Mouse (Mus musculus): ENCODE results near the gene Anapc13.

Gene Anapc13

DNA sequence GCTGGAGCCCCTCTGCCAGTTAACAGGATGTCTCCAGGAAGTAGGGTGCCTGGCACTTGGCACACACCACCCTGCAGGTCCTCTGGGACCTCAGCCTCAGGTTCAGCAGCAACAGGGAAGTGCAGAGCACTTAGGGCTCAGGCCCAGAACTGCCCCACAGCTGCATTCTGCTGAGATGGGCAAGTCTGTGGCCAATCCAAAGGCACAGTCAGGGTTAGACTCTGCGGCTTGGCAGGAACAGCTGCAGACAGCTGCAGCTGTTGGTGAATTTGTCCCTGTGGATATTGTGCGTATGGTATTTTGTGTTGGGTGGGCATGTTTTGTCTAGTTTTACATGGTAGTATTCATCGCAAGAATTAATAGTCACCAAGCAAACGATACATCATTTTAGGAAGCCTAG is 6.1 kb downstream of the Anapc13 start:
- peak; percentile 39 for DNase-seq

GRCm38 (mm10) chr9:102632923-102633537 is 6.9 kb downstream of the Anapc13 start:
- DNase-seq, result peak; percentile 76

DNA sequence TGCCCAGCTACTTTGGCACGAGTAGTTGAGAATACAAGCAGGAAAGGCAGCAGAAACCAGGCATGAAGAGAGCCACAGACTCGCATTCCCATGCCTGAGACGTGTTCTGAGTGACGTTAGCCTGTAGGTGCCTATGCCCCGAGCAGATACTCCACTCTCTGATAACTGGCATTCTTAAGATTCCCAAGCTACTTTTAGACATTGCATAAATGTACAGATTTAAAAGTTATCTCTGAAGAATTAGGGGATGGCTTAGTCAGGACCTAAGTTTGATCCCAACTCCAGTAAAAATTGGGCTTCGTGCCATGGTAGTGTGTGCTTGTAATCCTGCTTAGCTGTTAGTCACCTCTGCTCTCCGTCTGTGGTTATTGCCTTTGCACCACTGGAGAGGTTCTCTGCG is 8.4 kb downstream of the Anapc13 start:
- no peak for DNase-seq

DNA sequence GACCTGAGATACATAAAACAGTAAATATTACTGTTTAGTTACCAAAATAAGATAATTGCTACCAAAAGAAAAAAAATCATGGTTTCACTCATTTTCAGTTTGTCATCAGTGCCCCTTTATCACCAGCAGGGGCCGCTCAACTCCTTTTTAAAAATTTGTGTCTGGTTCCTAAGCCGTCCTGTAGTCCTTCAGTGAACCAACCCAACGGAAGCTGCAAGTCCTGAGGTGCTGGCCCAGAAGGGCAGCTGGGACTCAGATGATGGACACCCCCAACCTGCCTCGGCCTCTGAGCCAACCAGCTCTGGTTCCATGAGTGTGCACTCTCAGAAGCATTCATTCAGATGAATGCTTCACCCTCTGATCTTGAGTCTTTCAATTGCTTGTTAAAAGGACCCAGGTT is 10.5 kb downstream of the Anapc13 start:
- DNase-seq, result peak; percentile 79

DNA sequence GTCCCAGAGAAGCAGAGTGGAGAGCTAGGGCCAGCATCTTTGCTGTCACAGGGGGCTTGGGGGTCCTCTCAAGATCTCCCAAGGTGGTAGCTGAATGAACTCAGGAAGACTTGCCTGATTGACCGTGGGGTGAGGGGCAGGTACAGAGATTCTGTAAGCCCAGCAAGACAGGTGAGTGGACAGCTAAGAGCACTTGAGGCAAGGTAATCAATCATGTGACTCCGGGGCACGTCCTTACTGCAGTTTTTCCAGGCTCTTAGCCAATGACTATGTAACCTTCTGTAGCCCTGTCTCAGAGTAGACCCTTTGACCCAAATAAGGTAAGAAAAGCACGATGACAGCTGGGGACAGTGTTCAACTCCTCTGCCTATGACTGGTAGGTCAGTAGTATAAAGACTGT is 11.0 kb downstream of the Anapc13 start:
- no peak for DNase-seq

GRCm38 (mm10) chr9:102638963-102639362 is 12.9 kb downstream of the Anapc13 start:
- peak; percentile 53 for DNase-seq

DNA sequence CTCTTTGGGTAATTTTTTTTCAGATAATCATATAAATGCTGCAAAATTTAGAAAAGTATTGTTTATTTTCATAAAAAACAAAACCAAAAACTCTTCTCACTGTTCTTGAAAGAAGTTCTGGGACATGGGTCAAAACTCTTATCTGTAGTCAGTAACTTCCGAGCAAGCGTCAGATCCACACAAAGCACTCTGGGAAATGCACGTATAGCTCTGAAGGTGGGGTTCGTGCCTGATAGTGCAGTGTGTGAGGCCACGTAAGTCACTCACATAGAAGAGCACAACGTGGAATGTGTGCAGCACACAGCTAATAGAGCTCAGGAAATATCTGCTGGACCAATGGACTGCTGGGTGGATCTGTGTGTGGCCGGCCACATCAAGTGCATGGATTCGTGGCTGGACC is 13.4 kb downstream of the Anapc13 start:
- no peak for DNase-seq

DNA sequence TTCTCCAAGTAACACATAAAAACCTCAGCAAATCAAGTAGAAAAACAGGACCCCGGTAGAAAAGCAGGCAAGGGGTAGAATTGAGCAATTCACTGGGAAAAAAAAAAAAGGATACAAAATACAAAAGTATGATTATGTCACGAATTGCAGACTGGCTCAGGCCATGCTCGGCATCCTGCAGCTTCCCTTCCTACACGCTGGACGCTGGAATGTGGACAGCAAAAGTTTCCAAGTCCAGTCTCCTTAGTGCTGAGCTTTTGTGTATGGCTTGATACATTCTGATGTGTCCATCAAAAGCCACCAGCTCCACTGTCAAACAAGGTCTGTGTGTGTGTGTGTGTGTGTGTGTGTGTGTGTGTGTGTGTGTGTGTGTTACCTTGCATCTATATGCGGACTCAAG is 15.4 kb downstream of the Anapc13 start:
- peak; percentile 48 for DNase-seq

DNA sequence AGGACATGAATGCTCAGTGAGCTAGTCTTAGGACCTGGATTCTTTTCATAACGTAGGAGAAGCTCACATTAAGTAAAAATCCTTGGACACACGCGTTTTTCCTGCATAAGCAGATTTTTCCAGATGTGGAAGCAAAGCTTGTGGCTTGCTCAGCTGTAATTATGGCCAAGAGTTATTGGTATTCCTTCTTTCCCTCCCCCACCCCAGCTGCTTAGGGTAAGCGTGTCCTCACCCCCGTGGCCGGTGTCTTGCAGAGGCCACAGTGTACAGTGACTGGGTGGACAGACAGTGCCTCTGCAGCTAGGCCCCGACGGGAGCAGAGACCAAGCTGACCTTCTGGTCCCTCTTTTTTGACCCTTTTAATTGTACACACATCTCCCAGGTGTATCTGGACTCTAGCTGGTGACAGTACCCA is 17.0 kb downstream of the Anapc13 start:
- DNase-seq, result peak; percentile 57

DNA sequence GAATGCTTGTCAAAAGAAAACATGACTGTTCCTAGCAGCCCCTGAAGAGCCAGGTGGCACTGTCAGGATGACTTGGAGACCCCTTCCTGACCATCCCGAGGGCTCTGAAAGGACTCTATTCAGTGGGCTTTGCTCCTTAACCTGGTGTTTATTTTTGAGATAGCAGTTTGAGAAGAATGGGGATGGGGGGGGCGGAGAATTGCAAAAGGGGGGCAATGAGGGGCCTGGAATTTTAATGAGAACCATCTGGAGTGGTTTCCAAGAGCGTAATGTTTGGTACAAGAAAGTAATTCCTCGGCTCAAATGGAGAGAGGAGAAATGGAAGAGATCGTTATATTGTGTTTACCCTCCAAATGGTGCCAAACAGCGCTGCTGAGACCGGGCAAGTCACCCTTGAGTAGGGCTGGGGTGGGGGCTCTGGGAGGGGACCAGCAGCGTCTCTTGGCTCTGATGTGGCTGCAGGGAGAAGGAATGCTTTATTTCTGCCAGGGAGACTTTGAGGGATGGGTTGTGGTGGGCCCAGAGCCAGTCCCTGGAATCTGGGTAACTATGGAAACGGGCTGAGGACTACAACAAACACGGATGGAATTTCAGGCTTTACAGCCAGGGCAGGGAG is 17.5 kb downstream of the Anapc13 start:
- DNase-seq, result peak; percentile 83

DNA sequence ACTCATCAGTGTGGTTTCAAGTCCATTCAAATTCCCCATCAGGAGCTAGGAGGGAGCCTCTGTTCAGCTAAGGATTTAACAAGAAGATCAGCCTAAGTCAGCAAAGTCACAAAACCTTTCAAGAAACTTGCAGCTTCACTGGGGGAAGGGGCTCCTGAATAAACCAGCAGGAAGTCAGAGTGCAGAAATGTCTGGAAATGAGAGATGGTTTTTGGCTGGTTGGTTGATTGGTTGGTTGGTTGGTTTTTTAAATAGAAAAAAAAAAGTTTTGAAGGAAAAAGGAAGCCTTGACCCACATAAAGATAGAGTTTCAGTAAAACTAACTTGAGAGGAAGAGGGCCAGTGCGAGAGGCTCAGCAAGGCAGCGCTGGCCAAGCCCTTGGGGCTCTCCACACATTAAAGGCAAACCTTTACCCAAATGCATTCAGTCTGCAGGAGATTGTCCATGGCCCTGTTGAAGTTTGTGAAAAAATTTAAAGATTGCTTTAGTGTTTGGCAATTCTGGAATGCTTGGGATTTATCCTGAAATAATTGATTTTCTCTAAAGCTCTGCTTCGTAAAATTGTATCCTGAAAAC is 19.1 kb downstream of the Anapc13 start:
- DNase-seq, result no peak

DNA sequence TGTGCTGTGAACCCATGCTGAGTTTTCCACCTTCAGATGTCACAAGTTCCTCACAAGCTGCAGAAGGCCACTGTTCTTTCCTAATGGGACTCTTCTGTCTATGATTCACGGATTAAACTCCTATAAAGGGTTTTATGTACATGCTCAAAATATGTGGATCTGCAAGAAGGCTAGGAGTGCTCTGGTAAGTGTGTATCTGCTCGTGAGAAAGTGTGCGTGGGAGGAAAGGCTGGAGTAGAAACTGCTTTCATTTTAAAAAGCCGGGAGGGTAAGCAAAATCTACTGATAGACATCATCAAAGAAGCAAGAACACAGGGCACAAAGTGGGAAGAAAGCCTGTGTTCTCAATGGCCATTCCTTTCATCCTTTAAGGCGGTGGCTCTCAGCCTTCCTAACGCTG is 20.9 kb downstream of the Anapc13 start:
- no peak for DNase-seq

DNA sequence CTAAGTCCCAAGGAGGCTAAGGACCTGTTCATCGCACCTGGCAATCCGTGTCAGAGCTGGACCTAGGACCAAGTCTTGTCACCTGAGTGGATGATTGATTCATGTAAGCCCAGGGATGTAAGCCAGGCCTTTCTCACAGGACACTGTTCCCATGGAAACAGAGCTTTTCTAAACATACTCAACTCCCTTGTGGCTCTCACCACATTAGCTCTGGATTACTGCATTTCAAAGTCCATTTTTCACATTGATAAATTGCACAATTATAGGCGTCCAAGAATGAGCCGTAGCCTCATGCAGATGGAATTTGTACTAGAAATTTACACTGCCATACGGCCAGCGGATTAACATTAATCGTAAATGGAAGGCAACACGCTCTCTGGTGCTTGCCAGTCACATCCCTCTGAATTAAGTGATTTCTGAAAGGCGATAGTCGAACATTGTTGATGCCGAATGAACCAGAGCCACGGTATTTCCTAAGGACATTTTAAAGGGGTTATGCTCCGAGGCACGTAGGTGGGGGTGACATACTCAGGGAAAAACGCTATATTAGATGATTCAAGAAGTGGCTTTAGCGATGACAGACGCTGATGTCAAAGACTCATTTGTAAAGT is 23.9 kb downstream of the Anapc13 start:
- no peak for DNase-seq

DNA sequence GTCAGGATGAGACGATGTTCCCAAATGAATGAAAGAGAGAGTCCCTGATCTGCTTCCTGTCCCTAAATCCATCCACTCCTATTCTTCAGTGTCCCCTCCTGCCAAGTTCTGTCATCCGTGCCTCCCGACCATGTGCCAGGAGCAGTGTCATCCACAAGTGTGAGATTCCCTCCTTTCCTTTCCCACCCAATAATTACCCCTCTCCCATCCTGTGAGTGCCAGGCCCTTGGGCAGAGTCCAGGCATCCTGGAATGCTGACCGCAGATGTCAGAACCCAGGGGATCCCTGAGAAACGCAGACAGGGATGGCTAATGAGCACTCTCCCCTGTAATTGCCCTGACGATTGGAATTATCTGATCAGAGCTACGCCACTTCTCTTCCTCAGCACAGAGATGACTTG is 24.5 kb downstream of the Anapc13 start:
- DNase-seq, result no peak

DNA sequence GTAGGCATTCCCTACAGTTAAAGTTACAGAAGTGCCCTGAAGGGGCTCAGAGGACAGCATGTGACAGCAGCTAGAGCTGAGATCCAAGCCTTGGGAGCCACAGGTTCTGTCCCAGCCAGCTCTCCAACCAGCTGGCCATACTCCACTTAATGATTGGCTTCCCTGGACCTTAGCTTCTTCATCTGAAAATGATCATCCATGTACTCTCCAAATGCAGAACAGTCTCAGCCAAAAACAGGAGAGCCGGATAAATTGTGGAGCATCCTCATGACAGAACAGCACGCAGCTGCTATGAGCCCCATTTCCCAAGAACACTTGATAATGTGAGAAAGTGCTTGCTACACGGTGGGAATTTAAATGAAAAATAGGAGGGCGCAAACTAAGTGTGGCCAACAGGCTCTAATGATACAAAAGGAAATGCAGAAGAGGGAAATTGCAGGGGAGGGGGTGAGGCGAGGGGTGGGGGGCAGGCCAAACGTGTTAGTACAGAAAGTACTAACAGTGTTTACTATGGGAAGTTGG is 25.2 kb downstream of the Anapc13 start:
- no peak for DNase-seq

DNA sequence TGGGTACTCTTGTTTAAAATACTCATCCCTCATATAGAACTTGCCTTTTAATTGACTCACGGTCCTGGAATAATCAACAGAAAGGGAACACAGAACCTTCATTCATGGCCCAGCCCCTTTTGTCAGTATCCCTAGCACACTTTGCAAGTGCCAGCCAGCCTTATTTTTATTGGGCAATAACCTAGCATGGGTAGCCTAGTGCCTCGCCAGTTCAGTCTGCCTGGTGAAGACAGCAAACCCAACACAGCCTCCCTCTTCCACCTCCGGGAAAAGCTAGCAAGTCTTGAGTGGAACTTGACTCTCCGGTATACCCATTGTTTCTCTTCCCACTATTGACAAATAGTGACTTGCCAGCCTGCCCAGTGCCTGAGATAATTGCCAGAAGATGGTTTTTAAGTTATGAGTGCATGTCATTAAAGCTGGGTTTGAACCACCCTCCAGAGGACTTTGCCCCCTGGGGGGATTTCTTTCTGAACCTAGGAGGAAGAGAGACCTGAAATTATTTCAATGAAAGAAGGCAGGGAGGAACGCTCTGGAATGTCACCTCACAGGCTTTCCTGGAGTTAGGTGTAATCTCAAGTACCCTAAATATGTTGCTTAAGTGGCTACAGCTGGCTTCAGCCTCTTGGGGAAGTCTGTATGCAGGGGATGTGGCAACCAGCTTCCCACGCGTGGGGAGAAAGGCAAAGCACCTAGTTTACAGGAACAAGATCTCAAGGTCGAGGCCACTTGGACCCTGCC is 30.4 kb downstream of the Anapc13 start:
- DNase-seq, result no peak

- DNase-seq, result no peak
Observed at GRCm38 (mm10) chr9:102668115-102668514, 42.0 kb downstream of the Anapc13 start.

DNA sequence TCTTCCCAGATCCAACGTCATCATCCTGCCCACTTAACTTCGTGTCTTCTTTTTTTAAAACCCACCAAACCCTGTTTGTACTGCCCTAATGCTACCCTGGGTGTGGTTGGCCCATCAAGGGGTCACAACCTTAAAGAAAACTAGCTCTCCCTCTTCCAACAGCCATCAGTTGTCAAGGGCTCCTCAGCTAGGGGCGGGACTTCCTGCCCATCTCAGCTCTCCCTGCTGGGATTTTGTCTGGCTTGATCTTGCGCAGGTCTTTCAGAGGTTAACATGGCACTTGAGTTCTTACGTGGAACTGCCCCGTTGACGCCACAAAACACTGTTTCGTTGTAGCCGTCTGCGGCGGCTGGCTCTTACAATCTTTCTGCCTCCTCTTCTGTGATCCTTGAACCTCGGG is 42.8 kb downstream of the Anapc13 start:
- no peak for DNase-seq

GRCm38 (mm10) chr9:102673381-102673780 is 47.3 kb downstream of the Anapc13 start:
- DNase-seq, result no peak

DNA sequence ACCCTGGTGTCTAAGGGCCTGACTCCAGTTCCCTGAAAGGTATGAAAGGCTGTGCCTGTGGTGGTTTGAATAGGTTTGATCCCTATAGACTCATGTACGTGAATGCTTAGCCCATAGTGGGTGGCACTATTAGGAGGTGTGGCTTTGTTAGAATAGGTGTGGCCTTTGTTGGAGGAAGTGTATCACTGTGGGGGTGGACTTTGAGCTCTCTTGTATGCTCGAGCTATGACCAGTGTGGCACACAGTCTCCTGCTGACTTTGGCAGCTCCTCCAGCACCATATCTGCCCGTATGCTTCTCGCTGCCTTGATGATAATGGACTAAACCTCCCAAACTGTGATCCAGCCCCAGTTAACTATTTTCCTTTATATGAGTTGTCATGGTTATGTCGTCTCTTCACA is 49.8 kb downstream of the Anapc13 start:
- DNase-seq, result no peak

DNA sequence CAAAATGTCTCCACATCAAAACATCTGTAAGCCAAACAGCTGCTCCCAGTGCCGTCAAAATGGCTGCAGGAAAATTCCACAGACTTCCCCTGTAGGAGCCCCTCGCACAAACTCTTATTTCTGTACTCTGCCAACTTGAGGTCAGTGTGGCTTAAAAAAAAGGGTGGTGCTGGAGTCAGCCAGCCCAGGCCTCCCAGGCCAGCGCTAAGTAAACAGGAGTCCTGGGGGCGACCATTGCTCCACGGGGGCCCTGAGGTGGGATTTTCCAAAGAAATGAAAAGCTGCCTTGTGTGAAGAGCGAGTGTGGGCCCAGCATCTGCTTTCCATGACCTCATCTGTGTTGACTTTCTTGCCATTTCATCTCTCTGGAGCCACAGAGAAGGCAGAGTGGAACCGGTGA is 55.4 kb downstream of the Anapc13 start:
- DNase-seq, result no peak

Measured in kidney, postnatal 10 days (tissue).